Mouse (Mus musculus) G1E (cell line): ENCODE measurements around the gene Mrc2.

Experiments used
- CTCF ChIP-seq: IDR thresholded peaks from 2 replicates; pipeline ENCODE4 v1.5.1; 2012; ENCODE audit warnings: low read depth, low read length, inconsistent platforms, mixed read lengths
- GATA1 ChIP-seq: IDR thresholded peaks from 2 replicates; pipeline ENCODE4 v1.6.1; 2012; ENCODE audit warnings: borderline replicate concordance, low read length, inconsistent platforms, mixed read lengths
- TAL1 ChIP-seq: conservative IDR thresholded peaks from 2 replicates; pipeline ENCODE4 v1.6.1; 2012; ENCODE audit warnings: low read depth, low read length, inconsistent platforms, mixed read lengths

DNA sequence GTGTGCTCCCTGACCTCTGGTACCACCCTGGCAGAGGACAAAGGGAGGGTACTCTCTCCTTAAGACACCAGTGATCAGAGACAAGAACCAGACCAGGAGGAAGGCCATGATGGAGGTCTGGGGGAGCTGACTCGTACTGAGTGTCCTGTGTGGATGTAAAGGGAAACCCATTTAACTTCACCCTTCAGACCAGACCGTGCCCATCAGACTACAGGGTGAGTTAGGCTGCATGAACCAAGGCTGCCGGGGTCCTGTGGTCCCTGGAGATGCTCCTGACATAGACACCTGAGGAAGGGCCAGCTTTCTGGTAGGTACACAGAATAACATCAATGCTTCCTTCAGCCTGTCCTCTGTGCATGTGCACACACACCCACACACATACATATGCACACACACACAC is 73.2 kb downstream of the Mrc2 start:
- TF ChIP-seq CTCF (no peak), TAL1 (no peak), GATA1 (no peak)
